Mouse (Mus musculus) CD4-positive helper T cell, adult 2 months (primary cell): ENCODE measurements around the gene B4galt1.
"Not testable (repeated sequence)": the region's sequence is repeated elsewhere in the genome, so short reads cannot be mapped to it uniquely, and the experiment has no call there.

Experiments used
- DNase-seq: peaks from one replicate; pipeline ENCODE4 v3.0.0-alpha.2; 2012; ENCODE audit warnings: low read depth, missing footprints, low spot score

The B4galt1 gene

GRCm38 (mm10) chr4:40820024-40820423 lies 33.8 kb downstream of the B4galt1 start:
- DNase-seq, result no peak

- no peak for DNase-seq
These were observed 34.7 kb downstream of the B4galt1 start for GRCm38 (mm10) chr4:40819151-40819550.

GRCm38 (mm10) chr4:40818421-40818820 lies 35.4 kb downstream of the B4galt1 start:
- DNase-seq, result no peak

GRCm38 (mm10) chr4:40817936-40818335 lies 35.9 kb downstream of the B4galt1 start:
- DNase-seq, result no peak

- DNase-seq, result no peak
These were observed 37.9 kb downstream of the B4galt1 start for GRCm38 (mm10) chr4:40815775-40816372.

DNA sequence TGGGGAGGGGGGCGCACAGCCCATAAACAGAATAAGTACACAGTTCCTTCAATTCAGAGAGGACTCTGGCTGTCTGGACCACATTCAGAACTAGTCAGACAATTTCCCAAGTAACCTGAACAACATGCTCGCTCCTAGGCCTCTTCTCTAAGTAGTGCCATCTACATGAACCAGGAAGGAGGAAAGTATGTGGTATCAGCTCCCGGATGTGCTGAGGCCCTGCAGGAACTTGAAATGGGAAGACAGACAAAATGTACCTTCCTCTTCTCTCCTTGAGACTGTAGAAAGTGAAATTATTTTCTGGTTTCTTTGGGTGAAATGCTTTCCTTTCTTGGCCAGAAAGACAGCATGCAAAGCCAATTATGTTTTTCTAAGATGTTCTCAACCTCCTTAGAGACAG lies 38.7 kb downstream of the B4galt1 start:
- DNase-seq, result no peak

DNA sequence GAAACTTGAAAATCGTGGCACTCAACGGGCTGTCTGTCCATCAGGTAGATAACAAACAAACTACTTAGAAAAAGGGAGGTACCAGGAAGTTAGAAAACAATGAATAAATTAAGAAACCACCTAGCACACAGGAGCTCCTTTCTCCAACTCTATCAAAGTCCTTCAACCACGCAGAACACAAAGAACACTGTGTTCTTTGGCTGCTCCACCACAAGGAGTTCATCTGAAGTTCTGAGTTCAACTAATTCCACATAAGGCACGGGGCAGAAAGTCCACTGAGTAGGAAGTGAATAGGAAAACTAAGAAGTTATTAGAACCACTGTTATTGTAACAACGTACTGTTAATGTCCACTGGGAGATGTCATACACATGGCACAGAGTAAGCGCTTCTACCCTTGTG lies 39.4 kb downstream of the B4galt1 start:
- no peak for DNase-seq

- DNase-seq, result no peak
These were observed 40.9 kb downstream of the B4galt1 start for GRCm38 (mm10) chr4:40812891-40813290.

DNA sequence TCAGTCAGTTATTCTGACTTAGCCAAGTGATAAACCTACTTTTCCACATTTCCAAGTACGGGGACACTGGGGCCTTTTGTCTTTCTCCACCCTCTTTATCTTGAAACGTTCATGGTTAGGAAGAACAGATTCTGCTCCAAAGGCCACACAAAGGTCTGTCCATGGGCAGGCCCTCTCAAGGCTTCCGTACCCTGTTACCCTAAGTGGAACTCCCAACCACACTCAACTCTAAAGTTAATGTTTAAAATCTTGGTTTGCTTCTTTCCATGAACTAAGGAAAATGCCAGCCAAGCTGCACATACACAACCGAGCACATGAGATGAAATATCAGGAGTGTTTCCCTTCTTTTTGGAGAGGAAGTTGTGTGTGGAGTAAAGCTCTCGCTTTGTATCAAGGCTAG lies 43.3 kb downstream of the B4galt1 start:
- DNase-seq, result no peak

DNA sequence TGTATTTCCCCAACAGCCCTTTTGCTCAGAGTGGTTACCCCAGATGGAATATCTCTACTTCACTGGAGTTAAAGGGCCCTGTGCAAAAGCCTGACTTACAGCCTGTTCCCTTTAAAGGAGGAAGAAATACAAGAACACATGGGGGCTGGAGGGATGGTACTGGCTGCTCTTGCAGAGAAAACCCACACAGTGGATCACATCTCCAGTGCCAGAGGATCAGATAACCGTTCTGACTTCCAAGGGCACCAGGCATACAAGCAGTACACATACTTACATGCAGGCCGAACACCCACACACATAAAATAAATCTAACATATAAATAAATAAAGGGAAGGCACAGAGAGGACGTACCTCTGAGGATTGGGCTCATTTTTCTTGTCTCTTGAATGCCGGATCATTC lies 46.4 kb downstream of the B4galt1 start:
- no peak for DNase-seq

DNA sequence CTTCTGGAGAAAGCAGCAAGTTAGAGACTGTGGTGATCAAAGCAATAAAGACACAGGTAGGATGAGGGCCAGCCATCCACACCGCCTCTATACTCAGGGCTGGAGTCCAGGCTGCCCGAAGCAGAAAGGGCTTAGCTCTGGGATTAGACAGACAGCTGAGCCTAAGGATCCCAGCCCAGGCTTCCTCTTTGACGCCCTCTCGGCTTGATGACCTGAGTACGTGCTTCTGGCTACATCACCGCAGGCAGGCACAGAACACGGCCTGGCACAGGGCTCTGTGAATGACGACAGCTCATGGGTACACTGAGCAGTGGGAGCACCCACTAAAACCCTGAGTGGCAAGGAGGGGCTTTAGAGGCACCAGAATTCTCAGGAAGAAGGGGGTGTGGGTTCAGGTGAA lies 48.4 kb downstream of the B4galt1 start:
- DNase-seq, result no peak

GRCm38 (mm10) chr4:40802787-40803186 lies 51.0 kb downstream of the B4galt1 start:
- DNase-seq, result no peak

GRCm38 (mm10) chr4:40801908-40802307 lies 51.9 kb downstream of the B4galt1 start:
- no peak for DNase-seq

- no peak for DNase-seq
These were observed 52.9 kb downstream of the B4galt1 start for GRCm38 (mm10) chr4:40800873-40801272.

DNA sequence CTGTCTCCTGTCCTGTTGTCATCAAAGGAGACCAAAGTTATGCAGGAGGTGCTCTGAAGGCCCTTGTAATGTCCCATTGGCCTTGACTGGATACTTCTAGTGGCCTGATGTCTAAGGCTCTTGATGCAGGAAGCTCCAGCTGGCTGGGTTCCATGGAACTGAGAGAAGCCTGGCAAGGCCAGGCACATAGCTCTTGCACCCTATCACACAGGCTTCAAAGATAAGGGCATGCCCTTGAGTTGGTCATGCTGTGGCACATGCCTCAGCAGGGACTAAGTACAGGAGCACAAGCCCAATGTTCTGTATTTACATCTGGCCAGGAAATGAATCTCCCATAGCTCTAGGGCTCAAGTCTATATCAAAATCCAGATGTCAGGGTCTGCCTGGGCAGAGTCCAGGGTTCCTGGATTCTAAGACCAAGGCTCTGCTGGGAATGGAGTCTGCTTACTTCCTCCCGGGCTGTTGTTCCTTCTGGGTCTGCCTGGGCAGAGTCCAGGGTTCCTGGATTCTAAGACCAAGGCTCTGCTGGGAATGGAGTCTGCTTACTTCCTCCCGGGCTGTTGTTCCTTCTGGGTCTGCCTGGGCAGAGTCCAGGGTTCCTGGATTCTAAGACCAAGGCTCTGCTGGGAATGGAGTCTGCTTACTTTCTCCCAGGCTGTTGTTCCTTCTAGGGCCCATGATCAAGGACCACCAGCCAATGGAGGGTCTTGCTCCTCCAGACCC lies 54.8 kb downstream of the B4galt1 start:
- not testable (repeated sequence) for DNase-seq

DNA sequence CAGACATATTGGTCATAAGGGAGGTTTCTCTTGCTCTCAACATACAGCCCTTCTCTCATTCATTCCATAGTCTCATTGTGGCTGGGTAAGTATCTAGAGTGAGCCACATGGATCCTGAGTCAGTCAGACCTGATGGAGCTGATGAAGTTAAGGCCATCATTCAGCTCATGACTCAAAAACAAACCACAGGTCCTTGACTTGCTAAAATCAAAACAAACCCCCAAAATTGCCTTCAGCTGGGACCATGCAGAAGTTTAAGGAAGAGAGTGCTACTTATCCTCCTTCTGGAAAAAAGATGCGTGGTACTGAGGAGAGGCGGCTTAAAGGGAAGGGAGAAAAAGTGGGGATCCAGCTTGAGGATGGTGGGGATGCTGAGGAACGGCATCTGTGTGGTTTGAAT lies 58.0 kb downstream of the B4galt1 start:
- no peak for DNase-seq

DNA sequence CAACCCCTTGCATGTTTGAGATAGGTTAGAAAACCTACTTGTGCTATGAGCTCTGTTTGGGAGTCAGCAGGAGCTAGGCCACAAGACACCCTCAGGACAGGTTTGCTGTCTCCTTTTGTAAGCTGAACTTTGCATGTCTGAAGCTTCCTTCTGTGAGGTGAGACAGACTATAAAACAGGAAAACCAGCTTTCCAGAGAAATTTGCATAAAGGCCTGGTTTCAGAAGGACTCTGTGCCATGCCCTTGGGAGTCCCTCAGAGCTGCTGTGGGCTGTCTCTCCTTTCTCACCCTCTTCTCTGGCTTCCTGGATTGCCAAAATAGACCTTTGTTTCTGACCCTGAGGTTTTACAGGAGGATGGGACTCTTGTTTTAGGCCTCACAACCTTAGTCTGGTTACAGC lies 59.5 kb downstream of the B4galt1 start:
- DNase-seq, result no peak

- DNase-seq, result no peak
These were observed 62.6 kb downstream of the B4galt1 start for GRCm38 (mm10) chr4:40791176-40791575.

DNA sequence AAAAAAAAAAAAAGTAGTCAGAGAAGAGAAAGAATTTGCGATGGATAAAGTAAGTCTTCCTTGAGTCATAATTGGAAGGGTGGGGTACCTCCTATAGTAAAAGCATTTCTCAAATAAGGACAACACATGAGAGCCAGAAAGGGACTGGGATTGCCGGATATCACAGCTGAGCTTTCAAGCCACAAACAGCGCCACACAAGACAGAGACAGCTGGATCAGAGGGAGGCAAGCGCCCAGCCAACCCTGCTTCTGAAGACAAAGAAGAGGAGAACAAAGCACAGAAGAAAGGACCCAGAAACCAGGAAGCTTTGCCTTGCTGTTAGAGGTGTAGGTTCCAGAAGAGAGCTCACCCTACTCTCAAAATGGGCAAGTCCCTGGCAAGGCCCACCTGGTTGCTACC lies 67.2 kb downstream of the B4galt1 start:
- no peak for DNase-seq

GRCm38 (mm10) chr4:40785620-40786166 lies 68.1 kb downstream of the B4galt1 start:
- DNase-seq, result peak; percentile 67

DNA sequence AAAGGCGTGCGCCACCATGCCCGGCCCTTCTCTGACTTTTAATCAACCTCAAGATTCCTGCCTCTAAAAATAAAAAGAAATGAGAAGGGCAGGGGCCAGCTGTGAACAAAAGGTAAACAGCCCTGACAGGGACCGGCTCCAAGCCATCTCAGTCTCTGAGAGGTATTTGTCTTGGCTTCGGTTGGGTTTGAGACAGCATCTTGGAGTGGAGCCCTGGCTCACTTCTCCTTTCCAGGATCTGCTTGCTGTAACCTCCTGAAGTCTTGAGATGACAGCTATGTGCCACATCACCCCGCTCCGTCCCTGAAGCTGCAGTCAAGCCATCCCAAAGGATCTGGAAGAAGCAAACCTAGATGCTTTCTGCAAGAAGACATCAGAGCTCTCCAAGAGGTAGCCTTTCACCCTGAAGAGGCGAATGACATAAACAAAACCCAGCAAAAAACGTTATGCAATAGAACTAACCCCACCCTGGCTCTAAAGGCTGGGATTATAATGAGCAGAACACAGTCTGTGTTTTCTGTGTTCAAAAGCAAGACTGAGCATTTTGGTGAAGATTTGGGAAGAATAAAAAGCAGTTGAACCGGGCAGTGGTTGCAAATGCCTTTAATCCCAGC lies 69.1 kb downstream of the B4galt1 start:
- DNase-seq, result no peak

- no peak for DNase-seq
These were observed 70.8 kb downstream of the B4galt1 start for GRCm38 (mm10) chr4:40783049-40783448.
